Mouse (Mus musculus): ENCODE data around the gene Cerk. TPM values are rescaled to one million over a fixed set of nuclear protein-coding genes. Genes with fewer than 3 reads are reported as not detected.

Cerk gene
- polyA plus RNA-seq, 1 experiment from 2014 or later = 20.8 TPM

DNA sequence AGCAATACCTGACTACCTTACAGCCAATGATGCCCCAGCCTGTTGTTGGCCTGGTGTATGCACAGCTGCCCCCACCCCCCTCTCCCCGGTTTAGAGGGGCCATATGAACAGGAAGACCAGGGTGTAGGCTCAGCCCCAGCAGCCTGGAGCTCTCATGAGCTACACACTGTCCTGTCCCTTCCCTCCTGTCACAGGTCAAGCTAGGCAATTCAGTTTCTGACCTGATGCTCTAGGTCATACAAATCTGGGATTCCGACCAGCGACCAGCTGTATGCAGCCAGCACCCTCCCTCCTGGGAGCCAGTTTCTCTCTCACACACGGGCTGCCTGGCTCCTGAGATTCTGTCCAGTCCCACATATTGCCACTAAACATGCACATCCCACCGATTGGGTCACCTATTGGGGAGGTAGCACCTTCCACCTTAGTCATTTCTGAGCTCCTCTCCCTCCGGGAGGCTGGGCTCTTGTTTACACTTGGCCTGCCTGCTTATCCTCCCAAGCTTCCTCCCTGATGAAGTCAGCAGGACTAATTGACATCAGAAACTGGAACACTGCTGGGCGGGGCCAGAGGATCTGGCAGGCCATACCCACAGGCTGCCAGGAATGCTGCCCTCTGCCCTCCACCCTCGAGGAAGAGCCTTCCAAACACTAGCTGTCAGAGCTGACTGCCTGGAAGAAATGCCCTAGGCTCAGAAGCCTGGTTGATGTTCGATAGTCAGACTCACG lies 3.0 kb upstream of the Cerk start:
- WGBS = 56% methylated on average over 10 of the region's 10 CpGs
- peaks cover 4% of the 10 kb centered on the region for H3K4me1 ChIP-seq (ENCODE audit: control insufficient read depth, insufficient read depth, low read length)
- no peak overlapping the region for H3K4me3 ChIP-seq (ENCODE audit: low read depth, low read length)
- peak overlapping the region; percentile 33; the same call in 1 of the 2 replicates for H3K27ac ChIP-seq (ENCODE audit: low read depth, low read length)
- H3K36me3 ChIP-seq (ENCODE audit: control insufficient read depth, insufficient read depth, low read length) = no peaks in the 10 kb centered on the region
- H3K4me2 ChIP-seq (ENCODE audit: low read length) = no peak overlapping the region
- H3K9me3 ChIP-seq (replicated peaks; ENCODE audit: control insufficient read depth, low read length) = no peaks in the 10 kb centered on the region
- H3K27me3 ChIP-seq (replicated peaks; ENCODE audit: control insufficient read depth, insufficient read depth, low read length) = no peaks in the 10 kb centered on the region
- ATAC-seq (no peak), DNase-seq (ENCODE audit: low spot score) (no peak)
- no peak overlapping the region for H3K9ac ChIP-seq (ENCODE audit: low read length)

DNA sequence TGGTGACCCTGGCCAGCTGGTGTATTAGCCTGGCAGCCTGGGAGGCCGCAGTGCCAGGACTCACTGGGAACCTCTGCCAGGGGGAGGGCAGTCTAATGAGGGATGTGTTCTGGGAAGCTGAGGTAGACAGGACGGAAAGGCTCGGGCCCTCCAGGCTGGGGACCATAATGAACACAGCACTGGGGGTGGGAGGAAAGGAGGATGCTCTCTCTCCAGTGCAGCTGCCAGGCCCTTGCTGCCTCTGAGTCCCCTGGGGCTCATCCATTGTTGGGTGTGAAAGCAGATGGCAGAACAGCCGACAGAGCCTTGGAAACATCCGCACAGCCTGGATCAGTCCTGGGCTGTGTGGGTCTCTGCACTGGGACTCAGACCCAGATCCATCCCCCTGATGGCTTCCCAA lies 2.2 kb upstream of the Cerk start:
- peak; percentile 11; the same call in 1 of the 2 replicates for ATAC-seq
- Histone ChIP-seq H3K27me3 (replicated peaks; ENCODE audit: control insufficient read depth, insufficient read depth, low read length) (no peaks in the 10 kb centered on the region), H3K4me3 (ENCODE audit: low read depth, low read length) (no peak overlapping the region), H3K4me1 (ENCODE audit: control insufficient read depth, insufficient read depth, low read length) (peaks cover 4% of the 10 kb centered on the region), H3K4me2 (ENCODE audit: low read length) (no peak overlapping the region), H3K27ac (ENCODE audit: low read depth, low read length) (peak overlapping the region; percentile 33; the same call in 1 of the 2 replicates), H3K36me3 (ENCODE audit: control insufficient read depth, insufficient read depth, low read length) (no peaks in the 10 kb centered on the region), H3K9me3 (replicated peaks; ENCODE audit: control insufficient read depth, low read length) (no peaks in the 10 kb centered on the region), H3K9ac (ENCODE audit: low read length) (peak overlapping the region; percentile 22; the same call in 1 of the 2 replicates)
- 30% methylated on average over 5 of the region's 5 CpGs for WGBS
- peak; percentile 63 for DNase-seq (ENCODE audit: low spot score)

DNA sequence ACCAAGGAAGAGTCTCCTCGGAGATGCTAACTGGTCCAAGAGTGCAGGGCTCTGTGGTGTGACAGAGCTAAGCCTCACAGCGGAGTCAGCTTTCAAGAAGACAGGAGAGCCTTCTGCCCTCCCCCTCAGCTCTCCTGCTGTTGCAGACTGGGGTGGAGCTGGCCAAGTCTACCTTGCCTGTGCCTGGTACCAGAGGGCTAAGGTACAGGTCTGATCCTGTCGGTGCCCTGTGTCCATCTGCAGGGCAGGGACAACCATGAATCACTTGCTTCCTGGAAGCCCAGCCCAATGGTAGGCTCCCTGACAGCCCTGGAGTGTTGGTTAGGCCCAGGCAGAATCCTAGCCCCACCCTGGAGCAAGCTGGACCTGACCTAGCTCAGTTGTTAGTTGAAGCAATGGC lies 745 bp upstream of the Cerk start:
- no peak for ATAC-seq
- Histone ChIP-seq H3K36me3 (ENCODE audit: control insufficient read depth, insufficient read depth, low read length) (no peaks in the 10 kb centered on the region), H3K4me3 (ENCODE audit: low read depth, low read length) (no peak overlapping the region), H3K4me2 (ENCODE audit: low read length) (peak overlapping the region; percentile 83; the same call in 1 of the 2 replicates), H3K4me1 (ENCODE audit: control insufficient read depth, insufficient read depth, low read length) (peaks cover 4% of the 10 kb centered on the region), H3K9ac (ENCODE audit: low read length) (no peak overlapping the region), H3K9me3 (replicated peaks; ENCODE audit: control insufficient read depth, low read length) (no peaks in the 10 kb centered on the region), H3K27me3 (replicated peaks; ENCODE audit: control insufficient read depth, insufficient read depth, low read length) (no peaks in the 10 kb centered on the region), H3K27ac (ENCODE audit: low read depth, low read length) (no peak overlapping the region)
- 42% methylated on average over 3 of the region's 3 CpGs for WGBS
- no peak for DNase-seq (ENCODE audit: low spot score)

DNA sequence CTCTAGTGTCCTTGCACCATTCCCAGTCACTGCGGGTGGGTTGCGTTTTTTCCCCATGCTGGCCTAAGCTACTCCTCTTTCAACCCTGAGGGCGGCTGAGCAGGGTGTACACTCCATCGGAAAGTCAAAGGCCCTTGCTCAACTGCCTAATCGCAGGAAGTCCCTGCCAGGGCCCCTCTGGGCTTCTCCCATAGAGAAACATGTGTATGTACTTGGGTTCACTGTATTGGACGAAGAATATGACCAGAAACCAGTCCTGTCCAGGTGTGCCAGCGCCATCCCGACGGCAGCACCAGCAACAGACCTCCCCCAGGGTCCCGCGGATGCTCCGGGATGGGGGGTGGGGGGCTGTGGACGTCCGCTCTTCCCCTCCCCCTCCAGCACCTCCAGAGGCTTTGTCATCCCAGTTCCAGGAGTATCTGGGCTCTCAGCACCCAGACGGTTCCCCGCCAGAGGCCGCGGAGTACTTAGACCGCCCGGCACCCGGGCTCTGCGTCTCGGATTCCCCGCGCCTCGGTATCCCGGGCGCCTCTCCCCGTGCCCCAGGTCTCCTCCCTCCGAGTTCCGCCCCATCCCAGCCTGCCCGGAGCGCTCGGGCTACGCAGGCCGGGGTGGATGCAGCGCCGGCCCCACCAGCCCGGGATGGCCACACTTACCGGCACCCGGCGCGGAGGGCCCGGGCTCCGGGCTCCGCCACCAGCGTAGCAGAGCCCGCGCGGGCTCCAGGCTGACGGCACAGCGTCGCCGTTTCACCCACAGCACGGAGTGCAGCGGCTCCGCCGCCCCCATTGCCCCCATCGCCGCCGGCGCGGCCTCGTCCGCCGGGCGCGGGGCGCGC lies 871 bp downstream of the Cerk start:
- ATAC-seq (peak; percentile 69), DNase-seq (ENCODE audit: low spot score) (peak; percentile 63)
- under 1% methylated on average over 68 of the region's 70 CpGs for WGBS
- Histone ChIP-seq H3K4me2 (ENCODE audit: low read length) (peak overlapping the region; percentile 83), H3K9ac (ENCODE audit: low read length) (peak overlapping the region; percentile 93), H3K36me3 (ENCODE audit: control insufficient read depth, insufficient read depth, low read length) (no peaks in the 10 kb centered on the region), H3K4me1 (ENCODE audit: control insufficient read depth, insufficient read depth, low read length) (peaks cover 4% of the 10 kb centered on the region), H3K27me3 (replicated peaks; ENCODE audit: control insufficient read depth, insufficient read depth, low read length) (no peaks in the 10 kb centered on the region), H3K4me3 (ENCODE audit: low read depth, low read length) (peak overlapping the region; percentile 88), H3K27ac (ENCODE audit: low read depth, low read length) (peak overlapping the region; percentile 84), H3K9me3 (replicated peaks; ENCODE audit: control insufficient read depth, low read length) (no peaks in the 10 kb centered on the region)

DNA sequence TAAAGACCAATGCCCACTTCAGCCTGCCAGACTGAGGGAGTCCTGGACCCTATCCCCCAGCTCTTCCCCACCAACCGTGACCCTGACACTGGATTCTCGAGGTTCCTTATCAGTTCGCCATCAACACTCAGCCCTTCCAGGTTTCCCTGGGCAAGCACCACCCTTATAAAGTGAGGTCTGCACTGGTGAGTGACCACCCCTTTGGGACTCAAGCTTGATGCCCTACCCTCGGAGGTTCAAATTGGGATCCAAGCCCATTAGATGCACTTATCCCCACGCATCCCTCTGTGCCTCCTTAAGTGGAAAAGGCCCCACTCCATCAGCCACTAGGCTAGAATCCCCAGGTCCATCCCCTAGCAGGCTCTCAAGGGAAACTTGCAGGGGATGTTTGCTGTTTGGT lies 1.9 kb downstream of the Cerk start:
- Histone ChIP-seq H3K4me2 (ENCODE audit: low read length) (peak overlapping the region; percentile 83), H3K9ac (ENCODE audit: low read length) (0 out of 2 replicates have a peak overlapping the region, but pooled peaks have one; percentile 93), H3K4me3 (ENCODE audit: low read depth, low read length) (peak overlapping the region; percentile 88; the same call in 1 of the 2 replicates), H3K36me3 (ENCODE audit: control insufficient read depth, insufficient read depth, low read length) (no peaks in the 10 kb centered on the region), H3K9me3 (replicated peaks; ENCODE audit: control insufficient read depth, low read length) (no peaks in the 10 kb centered on the region), H3K4me1 (ENCODE audit: control insufficient read depth, insufficient read depth, low read length) (peaks cover 4% of the 10 kb centered on the region), H3K27ac (ENCODE audit: low read depth, low read length) (no peak overlapping the region), H3K27me3 (replicated peaks; ENCODE audit: control insufficient read depth, insufficient read depth, low read length) (no peaks in the 10 kb centered on the region)
- WGBS = 86% methylated on average over 5 of the region's 5 CpGs
- no peak for ATAC-seq
- no peak for DNase-seq (ENCODE audit: low spot score)

DNA sequence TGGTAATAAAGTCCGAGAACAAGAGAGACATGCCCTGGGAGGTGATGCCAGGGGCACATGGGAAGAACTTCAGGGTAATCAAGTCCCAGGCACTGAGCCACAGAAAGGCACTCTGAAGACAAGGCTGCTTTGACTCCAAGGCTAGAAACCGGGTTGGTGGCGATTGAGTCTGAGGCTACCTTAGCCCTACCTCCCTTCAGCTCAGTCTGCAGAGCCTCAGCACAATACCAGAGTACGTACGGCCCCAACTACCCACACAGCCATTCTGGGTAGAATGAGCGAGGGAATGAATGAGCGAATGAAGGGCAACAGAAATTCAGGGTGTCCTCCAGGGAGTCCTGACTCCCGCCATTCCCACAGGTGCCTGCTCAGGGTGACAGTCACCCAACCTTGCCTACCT lies 2.5 kb downstream of the Cerk start:
- H3K4me3 ChIP-seq (ENCODE audit: low read depth, low read length) = no peak overlapping the region
- no peak overlapping the region for H3K4me2 ChIP-seq (ENCODE audit: low read length)
- no peak overlapping the region for H3K27ac ChIP-seq (ENCODE audit: low read depth, low read length)
- H3K36me3 ChIP-seq (ENCODE audit: control insufficient read depth, insufficient read depth, low read length) = no peaks in the 10 kb centered on the region
- DNase-seq (ENCODE audit: low spot score) = no peak
- 91% methylated on average over 8 of the region's 8 CpGs for WGBS
- no peak overlapping the region for H3K9ac ChIP-seq (ENCODE audit: low read length)
- no peaks in the 10 kb centered on the region for H3K27me3 ChIP-seq (replicated peaks; ENCODE audit: control insufficient read depth, insufficient read depth, low read length)
- peaks cover 4% of the 10 kb centered on the region for H3K4me1 ChIP-seq (ENCODE audit: control insufficient read depth, insufficient read depth, low read length)
- no peaks in the 10 kb centered on the region for H3K9me3 ChIP-seq (replicated peaks; ENCODE audit: control insufficient read depth, low read length)
- ATAC-seq = no peak

DNA sequence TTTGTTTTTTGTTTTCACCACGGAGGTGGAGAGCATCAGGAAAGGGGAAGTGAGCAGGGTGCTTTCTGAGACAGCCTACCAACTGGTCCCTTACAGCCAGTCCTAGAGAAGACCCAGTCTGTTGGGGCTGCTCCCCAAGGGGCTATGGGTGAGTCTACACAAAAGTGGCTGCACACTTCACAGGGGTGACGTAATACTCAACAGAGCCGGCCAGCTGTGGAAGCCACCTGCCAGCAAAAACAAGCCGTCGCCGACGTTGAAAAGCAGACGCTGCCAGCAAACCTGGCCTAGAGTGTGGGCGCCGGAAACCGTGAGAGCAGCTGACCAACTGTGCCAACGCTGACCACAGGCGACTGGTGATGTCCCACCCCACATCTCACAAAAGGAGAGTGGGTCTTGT lies 3.3 kb downstream of the Cerk start:
- peak; percentile 22; the same call in 1 of the 2 replicates for ATAC-seq
- Histone ChIP-seq H3K4me1 (ENCODE audit: control insufficient read depth, insufficient read depth, low read length) (peaks cover 4% of the 10 kb centered on the region), H3K27me3 (replicated peaks; ENCODE audit: control insufficient read depth, insufficient read depth, low read length) (no peaks in the 10 kb centered on the region), H3K9me3 (replicated peaks; ENCODE audit: control insufficient read depth, low read length) (no peaks in the 10 kb centered on the region), H3K4me3 (ENCODE audit: low read depth, low read length) (no peak overlapping the region), H3K36me3 (ENCODE audit: control insufficient read depth, insufficient read depth, low read length) (no peaks in the 10 kb centered on the region), H3K4me2 (ENCODE audit: low read length) (no peak overlapping the region), H3K9ac (ENCODE audit: low read length) (peak overlapping the region; percentile 25; the same call in 1 of the 2 replicates), H3K27ac (ENCODE audit: low read depth, low read length) (no peak overlapping the region)
- peak; percentile 35 for DNase-seq (ENCODE audit: low spot score)
- WGBS = 44% methylated on average over 13 of the region's 13 CpGs

DNA sequence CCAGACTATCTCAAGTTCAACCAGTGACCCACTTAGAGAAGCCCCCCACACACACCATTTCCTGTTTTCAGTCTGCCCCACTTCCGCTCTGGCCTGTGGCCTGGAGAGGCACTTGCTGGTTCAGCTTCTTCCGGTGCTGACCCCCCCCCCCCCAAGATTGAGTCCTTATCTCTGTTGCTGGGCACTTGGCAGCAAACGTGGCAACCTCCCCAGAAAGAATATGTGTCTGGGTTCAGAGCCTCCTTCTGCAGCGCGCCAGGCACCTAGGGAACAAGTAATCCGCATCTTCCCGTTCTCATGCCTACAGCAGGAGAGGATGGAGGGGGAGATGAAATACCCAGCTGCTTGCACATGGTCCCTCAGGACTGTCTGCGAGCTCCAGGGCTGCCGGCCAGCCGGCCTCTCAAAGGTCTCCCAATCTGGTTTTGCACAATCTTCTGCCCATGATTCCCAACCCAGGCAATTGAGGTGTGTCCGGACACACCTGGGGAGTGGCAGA lies 4.0 kb downstream of the Cerk start:
- H3K4me3 ChIP-seq (ENCODE audit: low read depth, low read length) = no peak overlapping the region
- DNase-seq (ENCODE audit: low spot score) (no peak), ATAC-seq (no peak)
- H3K4me1 ChIP-seq (ENCODE audit: control insufficient read depth, insufficient read depth, low read length) = peaks cover 4% of the 10 kb centered on the region
- H3K9me3 ChIP-seq (replicated peaks; ENCODE audit: control insufficient read depth, low read length) = no peaks in the 10 kb centered on the region
- no peaks in the 10 kb centered on the region for H3K36me3 ChIP-seq (ENCODE audit: control insufficient read depth, insufficient read depth, low read length)
- no peak overlapping the region for H3K27ac ChIP-seq (ENCODE audit: low read depth, low read length)
- H3K27me3 ChIP-seq (replicated peaks; ENCODE audit: control insufficient read depth, insufficient read depth, low read length) = no peaks in the 10 kb centered on the region
- WGBS = 62% methylated on average over 11 of the region's 11 CpGs
- no peak overlapping the region for H3K9ac ChIP-seq (ENCODE audit: low read length)
- no peak overlapping the region for H3K4me2 ChIP-seq (ENCODE audit: low read length)

All from forebrain, embryonic 14.5 days (tissue).